Mouse (Mus musculus): ENCODE measurements around the gene Gckr. TPM values are rescaled to one million over a fixed set of nuclear protein-coding genes. Genes with fewer than 3 reads are reported as not detected.
A peak's percentile ranks its signal among the peaks of the same experiment; 100 is the strongest.
"Not testable (repeated sequence)": the region's sequence is repeated elsewhere in the genome, so short reads cannot be mapped to it uniquely, and the experiment has no call there.

The Gckr gene
- polyA plus RNA-seq, 1 experiment: 0.11 TPM

DNA sequence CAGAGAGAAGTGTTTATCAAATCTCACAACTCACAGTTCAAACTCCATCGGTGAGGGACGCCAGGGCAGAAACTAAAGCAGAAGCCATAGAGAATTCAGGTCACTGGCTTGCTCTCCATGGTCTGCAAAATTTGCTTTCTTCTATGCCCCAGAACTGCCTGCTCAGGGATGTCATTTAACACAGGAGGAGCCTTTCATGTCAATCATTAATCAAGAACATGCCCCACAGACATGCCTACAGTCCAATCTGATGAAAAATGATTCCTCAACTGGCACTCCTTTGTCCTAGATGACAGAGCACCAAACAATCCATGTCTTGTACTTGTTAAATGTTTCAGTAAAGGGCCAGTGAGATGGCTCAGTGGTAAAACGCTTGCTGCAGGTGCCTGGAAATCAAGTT is 25.5 kb downstream of the Gckr start:
- DNase-seq: no peak
- 81% methylated on average over 3 of the region's 3 CpGs for WGBS
- Histone ChIP-seq H3K4me1 (ENCODE audit: control insufficient read depth, insufficient read depth, low read length) (no peaks in the 10 kb centered on the region), H3K4me3 (replicated peaks; ENCODE audit: extremely low read depth, low read depth, low read length) (no peak overlapping the region)
- TF ChIP-seq POLR2A (IDR thresholded peaks at IDR 0.05; ENCODE audit: borderline replicate concordance, extremely low read depth, low read depth, low read length): no peak
- no peak for TF ChIP-seq CTCF (IDR thresholded peaks at IDR 0.05; ENCODE audit: insufficient read depth, low read length)

DNA sequence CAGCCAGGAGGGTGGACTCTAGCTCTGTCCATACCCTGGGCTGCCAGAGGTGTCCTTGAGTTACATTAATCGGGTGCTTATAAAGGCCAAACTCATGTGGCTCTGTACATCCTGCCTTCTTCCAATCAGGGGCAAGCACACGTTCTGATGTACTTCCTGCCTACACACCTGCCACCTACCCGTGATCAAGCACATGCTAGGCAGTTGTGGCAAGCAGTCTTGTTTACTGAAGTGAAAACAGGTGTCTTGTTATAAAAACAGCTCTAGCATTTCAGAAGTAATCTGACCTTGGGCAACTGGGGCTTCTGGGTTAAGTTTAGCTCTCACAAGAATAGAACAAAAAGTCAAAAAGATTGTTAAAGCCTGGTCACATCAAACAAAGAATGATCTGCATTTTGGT is 26.8 kb downstream of the Gckr start:
- H3K4me3 ChIP-seq (replicated peaks; ENCODE audit: extremely low read depth, low read depth, low read length): no peak overlapping the region
- no peak for TF ChIP-seq CTCF (IDR thresholded peaks at IDR 0.05; ENCODE audit: insufficient read depth, low read length)
- no peak for TF ChIP-seq POLR2A (IDR thresholded peaks at IDR 0.05; ENCODE audit: borderline replicate concordance, extremely low read depth, low read depth, low read length)
- H3K4me1 ChIP-seq (ENCODE audit: control insufficient read depth, insufficient read depth, low read length): no peaks in the 10 kb centered on the region
- no peak for DNase-seq
- WGBS: 48% methylated on average over 3 of the region's 3 CpGs

DNA sequence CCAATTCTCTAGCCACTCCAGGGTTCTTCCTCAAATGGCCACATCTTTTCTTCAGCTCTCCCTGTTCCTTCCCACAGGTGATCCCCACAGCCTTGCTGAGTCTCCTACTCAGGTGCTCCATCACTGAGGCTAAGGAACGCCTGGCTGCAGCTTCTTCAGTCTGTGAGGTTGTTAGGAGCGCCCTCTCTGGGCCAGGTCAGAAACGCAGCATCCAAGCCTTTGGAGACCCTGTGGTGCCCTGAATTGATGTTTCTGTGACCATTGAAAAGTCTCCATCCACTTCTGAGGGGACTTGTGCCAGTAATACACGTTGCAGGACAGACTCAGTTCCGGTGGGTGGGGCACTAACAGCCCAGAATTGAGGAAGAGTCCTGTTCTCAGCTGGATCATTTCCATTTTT is 29.6 kb downstream of the Gckr start:
- H3K4me3 ChIP-seq (replicated peaks; ENCODE audit: extremely low read depth, low read depth, low read length): no peak overlapping the region
- no peak for DNase-seq
- TF ChIP-seq CTCF (IDR thresholded peaks at IDR 0.05; ENCODE audit: insufficient read depth, low read length): no peak
- TF ChIP-seq POLR2A (IDR thresholded peaks at IDR 0.05; ENCODE audit: borderline replicate concordance, extremely low read depth, low read depth, low read length): no peak
- H3K4me1 ChIP-seq (ENCODE audit: control insufficient read depth, insufficient read depth, low read length): no peaks in the 10 kb centered on the region
- WGBS: 12% methylated on average over 5 of the region's 5 CpGs

DNA sequence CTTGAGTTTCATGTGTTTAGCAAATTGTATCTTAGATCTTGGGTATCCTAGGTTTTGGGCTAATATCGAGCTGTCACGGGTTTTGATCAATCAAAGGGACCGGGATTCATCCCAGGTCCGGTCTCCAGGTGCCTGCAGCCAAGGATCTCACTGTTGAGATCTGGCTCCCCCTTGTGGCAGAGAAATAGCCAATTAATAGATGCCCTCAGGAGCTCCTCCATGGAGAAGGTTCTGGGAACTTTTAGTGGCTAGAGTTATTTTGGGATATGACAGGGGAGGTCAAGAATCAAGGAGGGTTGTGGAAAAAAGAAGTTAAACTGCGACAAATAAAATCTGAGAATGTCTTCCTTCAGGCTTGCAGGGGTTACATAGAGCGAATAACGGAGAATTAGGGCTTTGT is 31.0 kb downstream of the Gckr start:
- Histone ChIP-seq H3K4me3 (replicated peaks; ENCODE audit: extremely low read depth, low read depth, low read length) (no peak overlapping the region), H3K4me1 (ENCODE audit: control insufficient read depth, insufficient read depth, low read length) (no peaks in the 10 kb centered on the region)
- DNase-seq: peak; percentile 28
- TF ChIP-seq POLR2A (IDR thresholded peaks at IDR 0.05; ENCODE audit: borderline replicate concordance, extremely low read depth, low read depth, low read length) (no peak), CTCF (IDR thresholded peaks at IDR 0.05; ENCODE audit: insufficient read depth, low read length) (peak; percentile 56)
- WGBS: 32% methylated on average over 7 of the region's 7 CpGs

DNA sequence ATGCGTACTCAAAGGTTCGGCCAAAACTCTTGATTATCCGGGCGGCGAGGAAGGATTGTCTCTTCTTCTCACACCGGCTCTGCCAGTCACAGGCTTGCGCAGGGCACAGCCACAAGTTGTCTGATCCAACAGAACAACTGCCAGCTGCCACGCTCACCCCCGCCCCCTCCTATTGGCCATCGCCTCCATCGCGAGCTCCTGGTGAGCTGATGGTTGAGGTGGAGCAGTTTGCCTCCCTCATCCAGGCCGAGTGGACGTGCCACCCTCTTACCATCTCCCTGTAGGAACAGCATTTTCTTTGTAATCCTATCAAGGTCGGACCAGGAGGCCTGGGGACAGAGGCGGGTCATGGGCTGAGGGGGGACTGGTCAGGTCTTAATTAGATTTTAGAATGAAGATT is 60.3 kb downstream of the Gckr start:
- not testable (repeated sequence) for H3K4me1 ChIP-seq (ENCODE audit: control insufficient read depth, insufficient read depth, low read length); H3K4me3 ChIP-seq (replicated peaks; ENCODE audit: extremely low read depth, low read depth, low read length); DNase-seq
- 74% methylated on average over 16 of the region's 16 CpGs for WGBS

DNA sequence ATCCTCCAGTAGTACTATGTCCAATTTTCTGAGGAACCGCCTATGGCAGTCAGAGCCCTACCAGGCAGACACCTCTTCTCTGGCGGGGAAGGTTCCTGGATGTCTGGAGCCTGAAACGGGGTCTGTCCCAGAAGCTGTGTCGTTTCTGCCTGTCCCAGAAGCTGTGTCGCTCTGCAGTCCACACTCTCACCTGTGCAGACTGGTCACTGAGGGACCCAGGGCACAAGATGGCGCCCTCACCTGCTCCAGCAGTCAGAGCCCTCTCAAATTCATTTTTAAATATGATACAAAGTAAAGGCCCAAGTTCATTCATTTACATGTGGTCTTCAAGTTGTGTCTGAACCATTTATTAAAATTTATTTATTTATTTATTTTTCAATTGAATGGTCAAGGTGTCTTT is 63.7 kb downstream of the Gckr start:
- TF ChIP-seq CTCF (IDR thresholded peaks at IDR 0.05; ENCODE audit: insufficient read depth, low read length): 0 out of 2 replicates have a peak, but pooled peaks have one; percentile 16
- TF ChIP-seq POLR2A (IDR thresholded peaks at IDR 0.05; ENCODE audit: borderline replicate concordance, extremely low read depth, low read depth, low read length): no peak
- Histone ChIP-seq H3K4me1 (ENCODE audit: control insufficient read depth, insufficient read depth, low read length) (no peaks in the 10 kb centered on the region), H3K4me3 (replicated peaks; ENCODE audit: extremely low read depth, low read depth, low read length) (no peak overlapping the region)
- WGBS: 74% methylated on average over 6 of the region's 6 CpGs
- DNase-seq: no peak

Other genes starting within 250 kb of the Gckr start
- 113 and 122 TPM in 2 replicates for gene Atraid, start 249.1 kb upstream of the Gckr start, polyA plus RNA-seq (2012; rRNA removed)
- gene Slc5a6, start 248.5 kb upstream of the Gckr start, polyA plus RNA-seq (2012; rRNA removed): 16.3 and 19.1 TPM in 2 replicates
- 27.6 and 28.6 TPM in 2 replicates for gene Cad, start 242.7 kb upstream of the Gckr start, polyA plus RNA-seq (2012; rRNA removed)
- gene Dnajc5g, start 191.2 kb upstream of the Gckr start, polyA plus RNA-seq (2012; rRNA removed): not detected in 2 replicates
- gene Slc30a3, start 189.2 kb upstream of the Gckr start, polyA plus RNA-seq (2012; rRNA removed): 0.10 TPM in 1 of 2 replicates, not detected in the other
- gene Trim54, start 180.7 kb upstream of the Gckr start, polyA plus RNA-seq (2012; rRNA removed): 3.8 and 14.9 TPM in 2 replicates
- gene Ucn, start 158.6 kb upstream of the Gckr start, polyA plus RNA-seq (2012; rRNA removed): not detected in 2 replicates
- gene Mpv17, start 143.2 kb upstream of the Gckr start, polyA plus RNA-seq (2012; rRNA removed): 86.4 and 93.4 TPM in 2 replicates
- gene Gm29609, start 117.5 kb upstream of the Gckr start, polyA plus RNA-seq (2012; rRNA removed): 2.2 and 2.7 TPM in 2 replicates
- 39.2 and 59.2 TPM in 2 replicates for gene Gtf3c2, start 117.3 kb upstream of the Gckr start, polyA plus RNA-seq (2012; rRNA removed)
- gene Snx17, start 104.2 kb upstream of the Gckr start, polyA plus RNA-seq (2012; rRNA removed): 80.9 and 97.0 TPM in 2 replicates
- gene Eif2b4, start 104.0 kb upstream of the Gckr start, polyA plus RNA-seq (2012; rRNA removed): 28.3 and 44.9 TPM in 2 replicates
- gene Zfp513, start 95.1 kb upstream of the Gckr start, polyA plus RNA-seq (2012; rRNA removed): 45.2 and 52.4 TPM in 2 replicates
- gene Ppm1g, start 76.8 kb upstream of the Gckr start, polyA plus RNA-seq (2012; rRNA removed): 67.4 and 89.5 TPM in 2 replicates
- gene Nrbp1, start 56.6 kb upstream of the Gckr start, polyA plus RNA-seq (2012; rRNA removed): 170 and 188 TPM in 2 replicates
- 0.36 and 0.70 TPM in 2 replicates for gene Gm9970, start 56.2 kb upstream of the Gckr start, polyA plus RNA-seq (2012; rRNA removed)
- 71.3 and 75.9 TPM in 2 replicates for gene Krtcap3, start 45.8 kb upstream of the Gckr start, polyA plus RNA-seq (2012; rRNA removed)
- 45.0 and 47.8 TPM in 2 replicates for gene Ift172, start 6.3 kb upstream of the Gckr start, polyA plus RNA-seq (2012; rRNA removed)
- 11.7 and 17.8 TPM in 2 replicates for gene Fndc4, start 1.4 kb upstream of the Gckr start, polyA plus RNA-seq (2012; rRNA removed)
- 8.3 and 14.4 TPM in 2 replicates for gene Zfp512, start 155.0 kb downstream of the Gckr start, polyA plus RNA-seq (2012; rRNA removed)
- gene 4930548H24Rik, start 188.3 kb downstream of the Gckr start, polyA plus RNA-seq (2012; rRNA removed): not detected in 2 replicates
- 10.8 and 14.1 TPM in 2 replicates for gene Gpn1, start 197.3 kb downstream of the Gckr start, polyA plus RNA-seq (2012; rRNA removed)
- gene Slc4a1ap, start 229.6 kb downstream of the Gckr start, polyA plus RNA-seq (2012; rRNA removed): 13.4 and 15.8 TPM in 2 replicates
- gene Supt7l, start 230.4 kb downstream of the Gckr start, polyA plus RNA-seq (2012; rRNA removed): 10.9 and 13.3 TPM in 2 replicates